Mouse (Mus musculus) heart, postnatal 0 days (tissue): Measurements from ENCODE around the gene Cux2. TPM values are rescaled to one million over a fixed set of nuclear protein-coding genes. Genes with fewer than 3 reads are reported as not detected.

Experiments
- ATAC-seq: fragments of 200-750 bp; cut with Nextera tagmentation; 2 replicates; pipeline ENCODE4 v1.8.0; 2017; ENCODE audit warnings: low read depth, moderate number of reproducible peaks, moderate library complexity; ENCODE audit not compliant: insufficient read depth
- DNase-seq: peaks from one replicate; pipeline ENCODE4 v3.0.0-alpha.2; 2016; ENCODE audit warnings: low spot score
- H3K27ac ChIP-seq: fragments of 300-500 bp; sonication (generic); 2 replicates; pipeline ENCODE4 v1.5.1; 2014; ENCODE audit warnings: low read depth, mild to moderate bottlenecking
- H3K27me3 ChIP-seq: fragments of 300-500 bp; sonication (generic); 2 replicates; pipeline ENCODE4 v1.6.1; 2014; ENCODE audit warnings: low read length, mixed read lengths; ENCODE audit not compliant: control insufficient read depth, insufficient read depth
- H3K36me3 ChIP-seq: fragments of 300-500 bp; sonication (generic); replicated peaks from 2 replicates; pipeline ENCODE4 v1.6.1; 2014; ENCODE audit warnings: low read length, mixed read lengths; ENCODE audit not compliant: control insufficient read depth, insufficient read depth
- H3K4me1 ChIP-seq: fragments of 300-500 bp; sonication (generic); 2 replicates; pipeline ENCODE4 v1.6.1; 2014; ENCODE audit warnings: antibody characterized with exemption; ENCODE audit not compliant: control insufficient read depth, insufficient read depth
- H3K4me2 ChIP-seq: fragments of 300-500 bp; sonication (generic); 2 replicates; pipeline ENCODE4 v1.6.1; 2014; ENCODE audit warnings: low read depth, mild to moderate bottlenecking, low read length, moderate library complexity
- H3K4me3 ChIP-seq: fragments of 300-500 bp; sonication (generic); 2 replicates; pipeline ENCODE4 v1.5.1; 2014; ENCODE audit warnings: low read depth, low read length
- H3K9ac ChIP-seq: fragments of 300-500 bp; sonication (generic); replicated peaks from 2 replicates; pipeline ENCODE4 v1.6.1; 2014; ENCODE audit warnings: low read depth, low read length, mixed read lengths
- H3K9me3 ChIP-seq: fragments of 300-500 bp; sonication (generic); replicated peaks from 2 replicates; pipeline ENCODE4 v1.6.1; 2016; ENCODE audit warnings: low read length; ENCODE audit not compliant: control insufficient read depth
- CTCF ChIP-seq: IDR thresholded peaks from 2 replicates; pipeline ENCODE4 v1.5.1; 2016; ENCODE audit warnings: antibody characterized with exemption, control low read depth, low read depth
- EP300 ChIP-seq: IDR thresholded peaks from 2 replicates; pipeline ENCODE4 v1.6.1; 2016; ENCODE audit warnings: antibody characterized with exemption, low read depth
- WGBS: fragments of 180-500 bp; shearing (Covaris S2); extraction: QIAGEN DNeasy Blood & Tissue Kit; methylation state at CpG from one replicate; pipeline ENCODE4 v1.1.7; 2014; 5-methylcytosine and 5-hydroxymethylcytosine counted together
- polyA plus RNA-seq: library from polyadenylated mRNA; unstranded; fragments of >200 nt; fragmentation: Nextera tagmentation; extraction: Ambion mirVana; gene quantifications from 2 replicates; pipeline ENCODE4 v1.2.1, GENCODE M21; 2015
- total RNA-seq: library from RNA; depleted of rRNA; stranded (reverse); fragments of >200 nt; gene quantifications from 2 replicates; pipeline ENCODE4 v1.2.3, GENCODE M21; 2014; ENCODE audit warnings: low replicate concordance

The Cux2 gene
- total and polyA plus RNA-seq, 2 experiments from 2014 or later: 1.3 to 9.5 TPM

DNA sequence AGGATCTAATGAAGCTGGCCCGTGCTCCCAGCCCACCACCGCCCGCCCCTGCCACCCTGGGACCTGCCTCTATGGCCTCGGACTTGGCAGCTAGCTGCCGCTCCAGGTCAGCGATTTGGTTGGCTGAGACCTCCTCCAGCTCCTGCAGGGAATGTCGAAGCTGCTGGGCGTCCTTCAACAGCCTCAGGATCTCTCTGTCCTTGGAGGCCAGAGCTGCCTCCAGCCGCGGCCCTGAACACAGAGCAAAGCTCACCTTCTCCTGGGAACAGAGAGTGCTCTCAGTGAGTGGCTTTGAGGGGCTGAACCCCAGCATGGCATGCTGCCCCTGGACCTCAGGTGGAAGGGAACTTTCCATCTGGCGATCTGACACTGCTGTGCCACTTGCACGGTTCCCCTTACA is 173.0 kb downstream of the Cux2 start:
- ATAC-seq (no peak), DNase-seq (no peak)
- H3K4me2 ChIP-seq: no peak overlapping the region
- TF ChIP-seq EP300 (no peak), CTCF (no peak)
- WGBS: 82% methylated on average over 12 of the region's 12 CpGs
- no peaks in the 10 kb centered on the region for H3K4me1 ChIP-seq
- H3K36me3 ChIP-seq: no peaks in the 10 kb centered on the region
- no peak overlapping the region for H3K27ac ChIP-seq
- H3K9me3 ChIP-seq: no peaks in the 10 kb centered on the region
- no peak overlapping the region for H3K4me3 ChIP-seq
- H3K9ac ChIP-seq: no peak overlapping the region
- no peaks in the 10 kb centered on the region for H3K27me3 ChIP-seq

GRCm38 (mm10) chr5:121875041-121875440 is 174.9 kb downstream of the Cux2 start:
- DNase-seq (no peak), ATAC-seq (no peak)
- 90% methylated on average over 12 of the region's 12 CpGs for WGBS
- Histone ChIP-seq H3K9me3 (no peaks in the 10 kb centered on the region), H3K4me3 (no peak overlapping the region), H3K27me3 (no peaks in the 10 kb centered on the region), H3K4me2 (no peak overlapping the region), H3K9ac (no peak overlapping the region), H3K4me1 (no peaks in the 10 kb centered on the region), H3K36me3 (no peaks in the 10 kb centered on the region), H3K27ac (no peak overlapping the region)
- TF ChIP-seq EP300: no peak
- no peak for TF ChIP-seq CTCF

GRCm38 (mm10) chr5:121872158-121872557 is 177.7 kb downstream of the Cux2 start:
- Histone ChIP-seq H3K36me3 (no peaks in the 10 kb centered on the region), H3K4me3 (no peak overlapping the region), H3K9ac (no peak overlapping the region), H3K27me3 (no peaks in the 10 kb centered on the region), H3K4me2 (no peak overlapping the region), H3K27ac (no peak overlapping the region), H3K4me1 (no peaks in the 10 kb centered on the region), H3K9me3 (no peaks in the 10 kb centered on the region)
- no peak for TF ChIP-seq EP300
- peak; percentile 99 for TF ChIP-seq CTCF
- peak; percentile 73 for ATAC-seq
- 10% methylated on average over 4 of the region's 4 CpGs for WGBS
- DNase-seq: peak; percentile 71

GRCm38 (mm10) chr5:121871515-121872030 is 178.3 kb downstream of the Cux2 start:
- no peak for DNase-seq
- Histone ChIP-seq H3K9ac (no peak overlapping the region), H3K9me3 (no peaks in the 10 kb centered on the region), H3K4me2 (no peak overlapping the region), H3K36me3 (no peaks in the 10 kb centered on the region), H3K27ac (no peak overlapping the region), H3K4me3 (no peak overlapping the region), H3K27me3 (no peaks in the 10 kb centered on the region), H3K4me1 (no peaks in the 10 kb centered on the region)
- 82% methylated on average over 13 of the region's 13 CpGs for WGBS
- TF ChIP-seq EP300 (no peak), CTCF (no peak)
- no peak for ATAC-seq

DNA sequence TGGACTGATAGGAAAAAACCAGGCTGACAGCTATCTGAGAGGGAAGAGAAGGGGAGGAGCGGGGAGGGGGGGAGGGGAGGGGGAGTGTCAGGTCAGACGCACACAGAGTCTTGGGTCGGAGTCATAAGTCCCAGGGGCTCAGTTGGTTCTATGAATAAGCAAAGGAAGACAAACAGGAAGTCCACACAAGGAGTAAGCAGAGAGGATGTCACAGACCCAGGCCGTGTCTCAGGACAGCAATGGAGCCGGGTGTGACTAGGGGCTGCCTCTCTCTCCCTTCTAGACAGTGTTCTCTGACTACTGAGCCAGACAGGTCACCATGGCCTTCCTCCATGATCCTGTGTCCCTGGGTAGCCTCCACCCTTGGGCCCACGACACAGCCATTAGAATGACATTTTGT is 179.1 kb downstream of the Cux2 start:
- H3K9ac ChIP-seq: no peak overlapping the region
- H3K4me3 ChIP-seq: no peak overlapping the region
- no peak overlapping the region; the same call in 1 of the 2 replicates for H3K27ac ChIP-seq
- DNase-seq: no peak
- no peaks in the 10 kb centered on the region for H3K9me3 ChIP-seq
- no peaks in the 10 kb centered on the region for H3K36me3 ChIP-seq
- TF ChIP-seq CTCF: no peak
- H3K4me1 ChIP-seq: no peaks in the 10 kb centered on the region
- no peak for ATAC-seq
- H3K4me2 ChIP-seq: no peak overlapping the region
- WGBS: 64% methylated on average over 6 of the region's 6 CpGs
- H3K27me3 ChIP-seq: no peaks in the 10 kb centered on the region

GRCm38 (mm10) chr5:121867963-121868362 is 181.9 kb downstream of the Cux2 start:
- Histone ChIP-seq H3K36me3 (no peaks in the 10 kb centered on the region), H3K4me2 (no peak overlapping the region), H3K27ac (no peak overlapping the region), H3K27me3 (no peaks in the 10 kb centered on the region), H3K9ac (no peak overlapping the region), H3K4me3 (no peak overlapping the region), H3K4me1 (no peaks in the 10 kb centered on the region), H3K9me3 (no peaks in the 10 kb centered on the region)
- no peak for ATAC-seq
- WGBS: 70% methylated on average over 5 of the region's 5 CpGs
- no peak for DNase-seq
- TF ChIP-seq CTCF: no peak
